Mouse (Mus musculus) E14TG2a.4 (cell line): ENCODE measurements at regions not wholly inside any gene's neighbourhood (a gene's known extent, or its start where the extent isn't known, plus 50 kb on each side); places are given as distances from the start of the nearest gene placed in this dataset.

Experiments
- CTCF ChIP-seq: conservative IDR thresholded peaks from 2 replicates; pipeline ENCODE4 v1.5.1; 2014; ENCODE audit warnings: low read length
- NANOG ChIP-seq: IDR thresholded peaks from 2 replicates; pipeline ENCODE4 v1.6.1; 2014; ENCODE audit warnings: borderline replicate concordance, low read length, mixed read lengths

- TF ChIP-seq CTCF (no peak), NANOG (no peak)
Observed at GRCm38 (mm10) chr3:7953911-7954310, 1333.7 kb upstream of the 1700008P02Rik start.
